Mouse (Mus musculus) small intestine, adult 2 months (tissue): ENCODE measurements at regions not wholly inside any gene's neighbourhood (a gene's known extent, or its start where the extent isn't known, plus 50 kb on each side); places are given as distances from the start of the nearest gene placed in this dataset.

ENCODE experiments used
- CTCF ChIP-seq: fragments of 200-500 bp; IDR thresholded peaks from 2 replicates; pipeline ENCODE4 v1.5.1; 2012; ENCODE audit warnings: low read depth, mild to moderate bottlenecking, control low read depth, inconsistent platforms, low read length, moderate library complexity, mixed read lengths; ENCODE audit not compliant: insufficient replicate concordance, insufficient read length; ENCODE audit errors: extremely low read depth
- POLR2A ChIP-seq: fragments of 200-500 bp; IDR thresholded peaks from 2 replicates; pipeline ENCODE4 v1.6.1; 2012; ENCODE audit warnings: low read depth, mild to moderate bottlenecking, control low read depth, inconsistent platforms, low read length, moderate library complexity

- TF ChIP-seq CTCF (no peak), POLR2A (no peak)
These were observed 612.7 kb upstream of the Cdh11 start for GRCm38 (mm10) chr8:103398179-103398578.
